Comparison of ENCODE assay signal across 25 mouse cellular contexts in genomic region chr10:97141561-97141960, GRCm38 (mm10).
A peak's percentile ranks its signal among the peaks of the same experiment; 100 is the strongest.
DNase-seq lines count a peak whose midpoint lies in the region; ATAC-seq lines count a peak whose summit lies in the region.
"Had no signal": no experiment of that assay in that cellular context is flagged by ENCODE, and none has a peak within 500 bp of the region (broad histone marks: within the 10 kb centered on the region; RNA-seq: fewer than 3 reads in every experiment).

No protein-coding gene starts in this region.

- no peaks in the 10 kb centered on the region for H3K27me3 ChIP-seq in heart, embryonic 11.5 days (ENCODE audit: control insufficient read depth, insufficient read depth, low read length)
- no peaks in the 10 kb centered on the region for H3K27me3 ChIP-seq in kidney, embryonic 15.5 days
- H3K27me3 ChIP-seq: CH12.LX; embryonic facial prominence, embryonic 12.5 days; forebrain, embryonic 12.5 days; forebrain, embryonic 15.5 days; heart, embryonic 15.5 days; Patski had no signal

- no peaks in the 10 kb centered on the region for H3K4me1 ChIP-seq in heart, embryonic 11.5 days (ENCODE audit: control insufficient read depth, insufficient read depth, low read length)
- H3K4me1 ChIP-seq in kidney, embryonic 15.5 days = no peaks in the 10 kb centered on the region
- H3K4me1 ChIP-seq: embryonic facial prominence, embryonic 12.5 days; forebrain, embryonic 12.5 days; forebrain, embryonic 15.5 days had no signal

- H3K36me3 ChIP-seq in heart, embryonic 11.5 days (ENCODE audit: control insufficient read depth, insufficient read depth, low read length) = no peaks in the 10 kb centered on the region
- H3K36me3 ChIP-seq in kidney, embryonic 15.5 days = no peaks in the 10 kb centered on the region
- H3K36me3 ChIP-seq: embryonic facial prominence, embryonic 12.5 days; forebrain, embryonic 12.5 days; forebrain, embryonic 15.5 days; G1E; heart, embryonic 15.5 days had no signal

- H3K9me3 ChIP-seq in heart, embryonic 11.5 days (replicated peaks; ENCODE audit: control insufficient read depth, low read length) = no peaks in the 10 kb centered on the region
- no peaks in the 10 kb centered on the region for H3K9me3 ChIP-seq in kidney, embryonic 15.5 days (replicated peaks)
- H3K9me3 ChIP-seq: embryonic facial prominence, embryonic 12.5 days; forebrain, embryonic 12.5 days; forebrain, embryonic 15.5 days; G1E; heart, embryonic 15.5 days had no signal

- H3K9ac ChIP-seq in heart, embryonic 11.5 days (ENCODE audit: low read depth, low read length) = no peak overlapping the region
- H3K9ac ChIP-seq in kidney, embryonic 15.5 days = no peak overlapping the region
- H3K9ac ChIP-seq: embryonic facial prominence, embryonic 12.5 days; forebrain, embryonic 12.5 days; forebrain, embryonic 15.5 days; heart, embryonic 15.5 days; hindbrain, embryonic 14.5 days had no signal

- peak; percentile 93 for DNase-seq in heart, adult 11 months
- no peak for DNase-seq in heart, postnatal 25 days (ENCODE audit: low spot score)
- peak; percentile 18 to 20 for DNase-seq in heart, postnatal 10 days
- peak; percentile 12 to 19 for DNase-seq in kidney, postnatal 4 days
- DNase-seq: adrenal gland, postnatal 10 days; adrenal gland, postnatal 36 days; B cell, adult 2 months; cerebellum, adult 18-20 months; cerebellum, postnatal 14 days; gastrocnemius, postnatal 25 days; kidney, adult 18-20 months had no signal

- intact Hi-C loops in heart, postnatal 25 days (cut with DNase I) = no loop called here
- intact Hi-C loops in heart, postnatal 10 days (cut with DNase I) = no loop called here

- no peak overlapping the region for H3K4me2 ChIP-seq in heart, embryonic 11.5 days
- H3K4me2 ChIP-seq in kidney, embryonic 15.5 days = no peak overlapping the region
- H3K4me2 ChIP-seq: embryonic facial prominence, embryonic 12.5 days; forebrain, embryonic 12.5 days; forebrain, embryonic 15.5 days; heart, embryonic 15.5 days; hindbrain, embryonic 14.5 days had no signal

- no peak overlapping the region for H3K27ac ChIP-seq in heart, embryonic 11.5 days (ENCODE audit: low read depth, low read length)
- H3K27ac ChIP-seq in kidney, embryonic 15.5 days = no peak overlapping the region
- H3K27ac ChIP-seq: embryonic facial prominence, embryonic 12.5 days; forebrain, embryonic 12.5 days; forebrain, embryonic 15.5 days; heart, embryonic 15.5 days; hindbrain, embryonic 14.5 days; hindbrain, postnatal 0 days had no signal

- H3K4me3 ChIP-seq in heart, embryonic 11.5 days (ENCODE audit: low read depth, low read length) = no peak overlapping the region
- no peak overlapping the region for H3K4me3 ChIP-seq in kidney, embryonic 15.5 days (replicated peaks)
- H3K4me3 ChIP-seq: embryonic facial prominence, embryonic 12.5 days; erythroblast, embryonic 14.5 days; forebrain, embryonic 12.5 days; forebrain, embryonic 15.5 days; heart, embryonic 15.5 days had no signal

- ATAC-seq in heart, embryonic 11.5 days (replicated peaks; ENCODE audit: insufficient number of reproducible peaks, low FRiP score, low TSS enrichment) = no peak
- ATAC-seq in kidney, embryonic 15.5 days (replicated peaks; ENCODE audit: low FRiP score) = no peak
- ATAC-seq: forebrain, embryonic 15.5 days; hindbrain, postnatal 0 days; inflammation-experienced regulatory T-cells, adult 6 months; intestine, embryonic 16.5 days; Patski had no signal

- 65% methylated on average over 2 of the region's 2 CpGs for WGBS in heart, embryonic 11.5 days (ENCODE audit: insufficient replicate concordance)
- 34% methylated on average over 2 of the region's 2 CpGs for WGBS in kidney, embryonic 15.5 days
